Mouse (Mus musculus) G1E (cell line): ENCODE measurements at regions not wholly inside any gene's neighbourhood (a gene's known extent, or its start where the extent isn't known, plus 50 kb on each side); places are given as distances from the start of the nearest gene placed in this dataset.

Experiments
- CTCF ChIP-seq: IDR thresholded peaks from 2 replicates; pipeline ENCODE4 v1.5.1; 2012; ENCODE audit warnings: low read depth, low read length, inconsistent platforms, mixed read lengths
- GATA1 ChIP-seq: IDR thresholded peaks from 2 replicates; pipeline ENCODE4 v1.6.1; 2012; ENCODE audit warnings: borderline replicate concordance, low read length, inconsistent platforms, mixed read lengths
- GATA2 ChIP-seq: IDR thresholded peaks from 2 replicates; pipeline ENCODE4 v1.6.1; 2012; ENCODE audit warnings: low read depth, low read length, inconsistent platforms, borderline replicate concordance
- TAL1 ChIP-seq: conservative IDR thresholded peaks from 2 replicates; pipeline ENCODE4 v1.6.1; 2012; ENCODE audit warnings: low read depth, low read length, inconsistent platforms, mixed read lengths

DNA sequence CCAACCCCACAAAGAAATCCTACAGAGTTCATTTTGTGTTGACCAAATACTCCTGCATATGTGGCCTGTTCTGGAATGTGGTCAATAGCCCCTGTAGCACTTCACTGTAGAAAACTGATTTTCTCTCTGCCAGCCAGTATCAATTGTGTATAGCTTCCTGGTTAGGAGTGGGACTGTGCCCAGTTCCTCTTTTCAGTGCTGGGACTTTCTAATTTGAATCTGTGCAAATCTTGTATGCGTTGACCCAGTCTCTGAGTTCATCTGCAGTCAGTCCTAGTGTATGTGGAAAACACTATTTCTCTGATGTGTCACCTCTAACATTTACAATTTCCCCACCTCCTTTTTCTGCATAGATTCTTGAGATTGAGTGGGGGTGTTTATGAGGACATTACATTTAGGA is 421.3 kb downstream of the Plod2 start:
- no peak for TF ChIP-seq CTCF
- no peak for TF ChIP-seq TAL1
- TF ChIP-seq GATA1 = no peak
- no peak for TF ChIP-seq GATA2
